Mouse (Mus musculus): ENCODE measurements at regions not wholly inside any gene's neighbourhood (a gene's known extent, or its start where the extent isn't known, plus 50 kb on each side); places are given as distances from the start of the nearest gene placed in this dataset.

GRCm38 (mm10) chr8:126661511-126662142, 67.8 kb upstream of the Irf2bp2 start:
- no peak for DNase-seq (ENCODE audit: low spot score)

DNA sequence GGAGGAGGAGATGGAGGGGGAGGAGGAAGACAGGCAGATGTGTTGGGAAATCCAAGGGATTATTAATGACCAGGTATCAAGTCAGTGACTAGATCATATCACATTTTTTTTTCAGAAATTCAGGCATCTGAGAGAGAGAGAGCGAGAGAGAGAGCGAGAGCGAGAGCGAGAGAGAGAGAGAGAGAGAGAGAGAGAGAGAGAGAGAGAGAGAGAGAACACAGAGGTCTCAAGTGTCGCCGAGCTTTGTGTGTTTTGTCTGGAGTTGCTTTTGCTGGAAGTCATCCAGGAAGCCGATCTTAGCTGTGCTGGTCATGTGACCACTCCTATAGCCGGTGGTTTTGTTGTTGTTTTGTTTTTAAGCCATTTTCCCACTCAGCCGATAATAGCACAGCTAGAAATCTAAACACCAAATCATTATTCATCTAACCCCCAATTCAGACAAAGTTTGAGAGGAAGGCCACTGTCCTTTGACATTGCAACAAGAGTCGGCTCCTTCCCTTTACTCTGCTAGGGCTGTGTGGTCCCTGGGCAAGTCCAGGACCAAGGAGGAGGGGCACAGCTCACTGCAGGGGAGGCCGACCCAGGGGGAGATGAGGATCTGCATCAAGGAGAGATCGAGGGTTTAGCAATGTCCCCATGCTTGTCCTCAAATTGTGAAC, 67.0 kb upstream of the Irf2bp2 start:
- DNase-seq (ENCODE audit: low spot score): no peak

- DNase-seq (ENCODE audit: low spot score): peak; percentile 73
Measured at GRCm38 (mm10) chr8:126659691-126660657, 66.2 kb upstream of the Irf2bp2 start.

- no peak for DNase-seq (ENCODE audit: low spot score)
Measured at GRCm38 (mm10) chr8:126657546-126657945, 63.8 kb upstream of the Irf2bp2 start.

DNA sequence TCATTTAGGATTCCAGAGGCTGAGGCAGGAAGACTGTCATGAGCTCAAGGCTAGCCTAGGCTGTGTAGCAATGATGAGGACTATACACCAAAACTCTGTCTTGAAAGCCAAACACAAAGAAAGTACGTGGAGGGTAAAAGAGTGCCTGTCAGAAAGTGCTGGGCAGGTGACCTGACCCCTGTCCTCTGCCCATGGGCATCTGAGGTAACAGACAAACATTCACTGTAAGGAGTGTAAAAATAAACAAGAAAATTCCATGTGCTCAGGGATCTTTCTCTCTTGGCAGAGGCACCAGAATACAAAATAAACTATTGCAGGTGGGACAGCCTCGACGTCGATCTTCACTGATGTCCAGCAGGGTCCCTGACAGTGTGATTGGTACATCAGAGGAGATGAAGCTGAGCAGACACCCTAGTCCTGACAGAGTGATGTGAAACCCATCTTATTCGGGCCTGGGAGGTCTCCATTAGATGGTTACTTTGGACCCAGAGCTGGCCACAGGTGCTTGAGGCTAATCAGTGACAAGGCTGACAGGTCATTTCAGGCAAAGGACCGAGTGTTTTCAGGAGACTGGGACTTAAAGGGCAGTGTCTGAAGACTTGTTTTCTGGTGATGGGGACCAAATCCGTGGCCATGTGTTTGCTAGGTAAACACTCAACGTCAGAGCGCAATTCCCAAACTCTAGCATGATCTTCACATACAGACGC, 62.9 kb upstream of the Irf2bp2 start:
- no peak for DNase-seq (ENCODE audit: low spot score)

- DNase-seq (ENCODE audit: low spot score): no peak
Measured at GRCm38 (mm10) chr8:126655565-126655964, 61.8 kb upstream of the Irf2bp2 start.

- no peak for DNase-seq (ENCODE audit: low spot score)
Measured at GRCm38 (mm10) chr8:126654353-126654752, 60.6 kb upstream of the Irf2bp2 start.

DNA sequence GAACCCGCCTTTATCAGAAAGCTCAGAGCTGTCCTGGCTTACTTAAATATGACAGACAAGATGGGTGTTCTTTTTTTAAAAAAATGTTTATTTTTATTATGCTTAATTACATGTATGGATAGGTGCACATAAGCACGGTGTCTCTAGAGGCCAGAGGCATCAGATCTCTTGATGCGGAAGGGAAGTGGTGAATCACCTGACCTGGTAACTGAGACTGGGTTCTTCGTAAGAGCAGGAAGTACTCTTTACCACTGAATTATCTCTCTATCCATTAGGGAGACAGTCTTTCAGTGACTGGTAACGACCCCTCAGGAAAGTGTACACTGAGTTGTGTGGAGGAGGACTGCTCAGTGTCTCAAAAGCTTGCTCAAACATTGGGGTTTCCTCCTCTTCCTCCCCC, 58.4 kb upstream of the Irf2bp2 start:
- no peak for DNase-seq (ENCODE audit: low spot score)

GRCm38 (mm10) chr8:126650945-126651344, 57.2 kb upstream of the Irf2bp2 start:
- DNase-seq (ENCODE audit: low spot score): no peak

DNA sequence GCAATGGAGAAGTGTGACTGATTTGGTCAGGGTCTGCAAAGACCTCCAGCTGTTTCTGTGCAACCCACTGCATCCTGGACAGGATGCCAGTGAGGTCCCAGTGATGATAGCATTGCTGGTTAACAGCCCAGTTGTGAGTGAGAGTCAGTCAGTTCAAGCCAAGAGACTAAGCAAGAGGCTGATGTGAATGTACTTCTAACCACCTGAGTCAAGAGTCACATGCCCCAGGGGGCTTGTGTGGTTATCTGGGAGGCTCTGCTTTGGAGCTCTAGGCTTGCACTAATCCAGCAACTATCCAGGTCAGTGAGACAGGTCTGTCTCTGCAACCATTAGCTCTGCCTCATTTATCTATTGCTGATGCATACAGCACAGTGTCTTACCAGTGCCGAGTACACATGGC, 55.5 kb upstream of the Irf2bp2 start:
- no peak for DNase-seq (ENCODE audit: low spot score)

- DNase-seq (ENCODE audit: low spot score): no peak
Measured at GRCm38 (mm10) chr8:126647350-126647749, 53.6 kb upstream of the Irf2bp2 start.

GRCm38 (mm10) chr8:126646604-126647311, 53.0 kb upstream of the Irf2bp2 start:
- no peak for DNase-seq (ENCODE audit: low spot score)

GRCm38 (mm10) chr8:126644179-126644578, 50.4 kb upstream of the Irf2bp2 start:
- DNase-seq (ENCODE audit: low spot score): no peak

Data from heart, adult 8-10 months (tissue).